Mouse (Mus musculus): ENCODE results near the gene Zfp867.

DNA sequence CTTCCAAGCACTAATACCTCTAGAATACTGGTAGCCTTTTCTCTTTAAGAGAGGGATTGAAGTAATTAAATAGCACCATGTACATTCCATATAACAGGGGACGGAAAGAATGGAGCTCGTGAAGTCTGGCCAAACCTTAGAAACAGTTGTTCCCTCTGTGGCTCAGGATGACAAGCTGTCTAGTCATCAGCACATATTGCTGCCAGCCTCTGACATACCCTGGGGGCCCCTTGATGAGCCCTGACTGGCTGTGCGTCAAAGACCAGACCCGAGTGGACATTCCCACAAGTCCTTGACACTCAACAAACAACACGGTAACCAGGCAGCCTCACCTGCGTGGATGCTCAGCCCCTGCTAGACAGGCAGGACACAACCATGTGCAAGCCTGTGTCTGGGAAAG lies 60.2 kb downstream of the Zfp867 start:
- TF ChIP-seq POLR2A (IDR thresholded peaks at IDR 0.05; ENCODE audit: low read depth, low read length) (no peak), CTCF (conservative IDR thresholded peaks at IDR 0.05; ENCODE audit: insufficient read depth, insufficient read length, low read depth, low read length) (no peak)
